Mouse (Mus musculus): Measurements from ENCODE around the gene Mrpl49.
"Not testable (repeated sequence)": the region's sequence is repeated elsewhere in the genome, so short reads cannot be mapped to it uniquely, and the experiment has no call there.

Gene Mrpl49

DNA sequence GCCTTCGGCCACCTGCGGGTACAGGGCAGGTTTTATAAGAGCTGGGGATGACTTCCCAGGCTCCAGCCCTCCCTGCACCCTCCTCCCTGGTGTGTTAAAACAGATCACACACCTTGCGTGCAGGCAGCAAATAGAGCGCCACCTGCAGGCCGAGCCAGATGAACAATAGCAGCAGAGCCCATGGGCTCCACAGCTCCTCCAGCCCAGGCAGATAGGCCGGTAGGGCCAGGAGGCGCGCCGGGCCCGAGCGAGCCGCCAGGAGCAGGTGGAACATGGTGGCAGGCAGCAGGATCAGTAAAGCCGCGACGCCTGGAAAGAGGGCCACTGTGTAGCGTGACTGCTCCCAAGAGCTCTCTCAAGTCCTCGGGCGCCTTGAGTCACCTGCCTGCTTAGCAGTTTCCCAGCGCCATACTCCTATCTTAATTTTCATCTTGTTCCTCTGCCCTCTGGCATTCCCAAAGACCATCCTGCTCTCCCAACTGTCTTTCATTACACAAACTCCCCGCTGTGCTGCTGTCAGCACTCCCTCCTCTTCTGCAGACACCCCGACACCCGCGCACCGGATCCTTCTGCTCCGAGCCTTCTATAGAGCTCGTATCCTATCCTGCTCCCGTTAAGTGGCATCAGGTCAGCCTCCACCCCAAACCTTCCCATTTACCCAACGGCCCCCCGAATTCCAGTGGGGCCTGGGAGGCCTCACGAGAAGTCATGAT is 9.6 kb upstream of the Mrpl49 start:
- DNase-seq, result peak; percentile 89

DNA sequence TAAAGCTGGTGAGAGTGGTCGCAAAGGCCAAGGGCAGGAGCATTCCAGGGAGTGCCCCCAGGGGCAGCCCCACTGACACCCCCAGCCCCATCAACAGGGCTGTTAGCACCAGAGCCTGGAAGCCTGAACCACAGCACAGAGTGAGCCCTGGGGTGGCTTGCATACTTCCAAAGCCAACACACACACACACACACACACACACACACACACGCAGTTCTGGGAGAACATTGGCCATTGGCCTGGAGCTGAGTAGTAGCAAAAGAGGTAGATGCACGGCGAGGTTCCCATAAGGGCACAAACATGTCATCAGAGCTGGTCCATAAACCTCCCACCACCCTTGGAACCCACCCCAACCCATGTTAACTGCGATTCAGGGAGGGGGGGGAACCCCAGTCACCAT is 9.0 kb upstream of the Mrpl49 start:
- DNase-seq, result no peak

DNA sequence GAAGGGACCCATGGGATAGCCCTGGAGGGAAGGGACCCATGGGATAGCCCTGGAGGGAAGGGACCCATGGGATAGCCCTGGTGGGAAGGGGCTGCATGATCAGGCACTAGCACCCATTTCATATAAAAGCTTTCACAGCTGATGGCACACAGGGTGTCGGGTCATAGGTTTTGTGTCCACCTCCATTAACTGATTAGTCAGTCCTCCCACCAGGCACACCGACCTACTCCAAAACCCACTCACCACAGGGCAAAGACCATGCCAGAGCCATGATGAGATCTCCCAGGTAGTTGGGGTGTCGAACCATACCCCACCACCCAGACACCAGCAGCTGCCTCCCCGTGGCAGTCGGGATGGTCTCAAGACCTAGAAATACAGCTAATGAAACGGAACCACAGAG is 5.5 kb upstream of the Mrpl49 start:
- no peak for DNase-seq

DNA sequence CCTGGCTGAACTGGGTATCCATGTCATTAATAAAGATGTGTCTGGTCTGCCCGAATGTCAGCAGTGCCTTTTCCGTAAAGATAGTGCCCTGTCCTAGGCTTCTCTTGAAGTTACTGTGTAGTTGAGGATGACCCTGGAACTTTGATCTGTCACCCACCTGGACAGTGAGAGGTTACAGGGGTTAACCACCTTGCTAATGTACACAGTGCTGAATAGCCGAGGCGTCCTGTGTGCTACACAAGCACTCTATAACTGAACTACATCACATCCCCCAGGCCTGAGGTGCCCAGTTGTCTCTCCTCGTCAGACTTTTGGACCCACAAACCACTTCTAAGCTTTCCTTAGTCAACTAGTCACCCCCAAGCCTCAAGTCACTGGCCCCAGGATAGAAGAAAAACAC is 4.8 kb upstream of the Mrpl49 start:
- no peak for DNase-seq

DNA sequence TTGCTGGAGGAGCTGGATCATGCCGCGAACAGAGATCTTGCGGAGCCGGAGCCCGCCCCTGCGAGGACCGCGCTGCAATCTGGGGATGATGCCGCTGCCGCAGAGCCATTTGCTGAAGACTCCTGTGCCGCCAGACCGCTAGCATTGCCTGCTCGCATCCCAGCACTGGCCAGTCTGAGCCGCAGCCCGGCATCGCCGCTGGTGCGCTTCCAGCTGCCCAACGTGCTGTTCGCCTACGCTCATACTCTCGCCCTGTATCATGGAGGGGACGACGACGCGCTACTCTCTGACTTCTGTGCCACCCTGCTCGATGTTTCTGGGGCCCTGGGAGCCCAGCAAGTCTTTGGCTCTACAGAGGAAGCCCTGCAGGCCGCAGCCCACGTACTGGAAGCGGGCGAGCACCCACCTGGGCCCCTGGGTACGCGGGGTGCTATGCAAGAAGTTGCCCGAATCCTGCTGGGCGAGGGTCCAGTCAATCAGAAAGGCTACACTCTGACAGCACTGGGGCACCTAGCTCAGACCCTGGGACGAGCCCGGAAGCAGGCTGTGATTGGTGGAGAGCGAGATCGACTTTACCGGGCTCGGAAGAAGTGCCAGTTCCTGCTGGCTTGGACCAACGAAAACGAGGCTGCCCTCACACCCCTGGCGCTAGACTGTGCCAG is 4.2 kb upstream of the Mrpl49 start:
- peak; percentile 73 for DNase-seq

DNA sequence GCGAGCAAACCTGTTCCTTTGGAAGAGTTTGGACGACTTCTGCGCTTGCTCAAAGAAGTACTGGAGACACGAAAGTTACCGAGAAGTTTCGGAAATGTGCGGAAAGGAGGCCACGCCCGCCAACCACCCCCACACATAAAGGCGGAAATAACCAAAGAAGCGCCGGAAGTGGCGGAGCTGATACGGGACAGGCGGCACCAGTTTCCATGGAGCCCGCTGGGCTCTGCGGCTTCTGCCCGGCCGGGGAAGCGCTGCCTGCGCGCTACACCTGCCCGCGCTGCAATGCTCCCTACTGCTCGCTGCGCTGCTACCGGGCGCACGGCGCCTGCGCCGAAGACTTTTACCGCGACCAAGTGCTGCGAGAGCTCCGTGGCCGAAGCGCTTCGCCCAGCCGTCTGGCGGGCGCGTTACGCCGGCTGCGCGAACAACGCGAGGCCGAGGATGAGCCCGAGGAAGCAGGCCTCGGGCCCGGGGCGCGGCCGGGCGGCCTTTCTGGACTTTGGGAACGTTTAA is 3.5 kb upstream of the Mrpl49 start, which contains the start of gene Znhit2:
Gene Znhit2, plus strand, starts transcription at position 172 of the 513 bp plus-strand sequence.
- DNase-seq, result peak; percentile 96

DNA sequence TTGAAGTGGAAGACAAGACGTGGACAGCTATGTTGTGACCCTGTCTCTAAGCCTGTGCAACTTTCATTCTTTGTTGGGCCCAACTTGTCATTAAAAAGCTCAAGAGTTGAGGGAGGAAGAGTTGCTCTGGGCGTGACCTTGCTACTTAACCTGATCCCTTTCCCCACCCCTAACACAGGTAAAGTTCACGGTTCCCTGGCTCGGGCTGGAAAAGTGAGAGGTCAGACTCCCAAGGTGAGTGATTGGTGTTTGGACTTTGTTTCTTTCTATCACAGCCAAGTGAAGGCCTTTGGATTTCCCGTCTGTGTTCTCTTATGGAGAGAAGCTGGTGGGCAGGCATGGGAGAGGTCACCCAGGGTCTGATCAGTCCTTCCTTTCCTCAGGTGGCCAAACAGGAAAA is 1.4 kb upstream of the Mrpl49 start:
- no peak for DNase-seq

DNA sequence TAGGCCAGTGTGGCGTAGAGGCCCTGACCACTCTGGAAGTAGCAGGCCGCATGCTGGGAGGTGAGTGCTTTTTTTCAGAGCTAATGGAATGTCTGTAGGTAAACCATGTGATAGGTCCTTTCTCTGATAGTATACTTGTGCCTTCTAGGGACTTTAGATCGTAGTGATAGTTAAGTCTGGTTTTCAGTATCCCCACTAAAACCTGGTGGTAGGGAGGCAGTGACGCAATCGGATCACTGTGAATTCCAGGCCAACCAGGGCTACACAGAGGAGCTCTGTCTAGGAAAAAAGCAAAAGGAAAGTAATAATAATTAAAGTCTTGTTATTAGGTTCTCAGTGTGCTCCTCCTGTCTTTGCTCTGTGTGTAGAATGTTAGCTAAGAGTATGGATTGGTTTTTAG is 928 bp upstream of the Mrpl49 start:
- no peak for DNase-seq

DNA sequence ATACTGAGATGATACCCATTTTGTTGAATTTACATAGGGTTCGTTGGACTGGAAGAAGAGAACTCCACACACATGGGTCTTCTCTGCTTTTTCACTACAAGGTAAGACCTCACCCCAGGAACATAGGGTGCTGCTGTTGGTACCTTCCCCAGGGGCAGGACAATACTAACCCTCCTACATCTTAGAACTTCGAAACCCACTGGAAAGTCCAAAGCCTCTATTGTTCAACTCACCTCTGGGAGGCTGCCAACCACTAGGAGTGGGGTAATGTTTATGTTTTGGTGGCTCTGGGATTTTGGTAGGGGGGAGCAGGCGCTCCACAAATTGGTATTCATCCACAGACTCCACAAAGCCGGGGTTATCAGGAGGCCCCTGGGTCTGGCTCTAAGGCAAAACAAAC is 889 bp downstream of the Mrpl49 start:
- no peak for DNase-seq

DNA sequence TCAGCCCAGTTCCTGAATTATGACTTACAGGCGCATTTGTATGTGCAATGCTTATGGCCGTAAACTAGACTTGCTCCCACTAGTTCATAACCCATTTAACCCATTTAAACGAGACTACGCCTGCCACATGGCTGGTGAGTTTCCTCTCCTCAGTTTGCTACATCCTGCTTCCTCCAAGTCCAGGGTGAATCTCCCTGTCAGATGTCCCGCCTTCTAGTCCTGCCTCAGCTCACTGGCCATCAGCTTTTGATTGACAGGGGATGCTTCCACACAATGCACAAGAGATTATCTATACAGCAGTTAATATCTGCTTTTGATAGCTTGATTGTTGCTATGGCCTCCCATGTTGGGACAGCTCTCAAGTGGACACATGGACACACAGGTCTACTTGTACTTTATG is 3.3 kb downstream of the Mrpl49 start:
- DNase-seq, result no peak

DNA sequence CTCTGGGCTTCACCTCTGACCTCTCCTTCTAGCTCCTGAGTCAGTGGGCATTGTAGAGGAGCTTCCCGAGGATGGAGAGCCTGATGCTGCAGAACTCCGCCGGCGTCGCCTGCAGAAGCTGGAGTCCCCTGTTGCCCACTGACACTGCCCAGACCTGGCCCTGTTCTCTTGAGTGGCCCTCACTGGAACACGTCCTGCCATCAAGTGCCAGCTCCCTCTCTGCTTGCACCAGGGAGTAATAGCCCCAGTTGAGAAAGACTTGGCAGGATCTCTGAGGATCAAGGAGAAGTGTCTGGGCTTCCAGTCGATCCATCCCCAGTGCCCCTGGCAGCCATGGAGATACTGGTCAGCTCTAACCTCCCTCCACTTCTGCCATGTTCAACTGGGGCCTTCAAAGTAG is 5.1 kb downstream of the Mrpl49 start:
- DNase-seq, result no peak

DNA sequence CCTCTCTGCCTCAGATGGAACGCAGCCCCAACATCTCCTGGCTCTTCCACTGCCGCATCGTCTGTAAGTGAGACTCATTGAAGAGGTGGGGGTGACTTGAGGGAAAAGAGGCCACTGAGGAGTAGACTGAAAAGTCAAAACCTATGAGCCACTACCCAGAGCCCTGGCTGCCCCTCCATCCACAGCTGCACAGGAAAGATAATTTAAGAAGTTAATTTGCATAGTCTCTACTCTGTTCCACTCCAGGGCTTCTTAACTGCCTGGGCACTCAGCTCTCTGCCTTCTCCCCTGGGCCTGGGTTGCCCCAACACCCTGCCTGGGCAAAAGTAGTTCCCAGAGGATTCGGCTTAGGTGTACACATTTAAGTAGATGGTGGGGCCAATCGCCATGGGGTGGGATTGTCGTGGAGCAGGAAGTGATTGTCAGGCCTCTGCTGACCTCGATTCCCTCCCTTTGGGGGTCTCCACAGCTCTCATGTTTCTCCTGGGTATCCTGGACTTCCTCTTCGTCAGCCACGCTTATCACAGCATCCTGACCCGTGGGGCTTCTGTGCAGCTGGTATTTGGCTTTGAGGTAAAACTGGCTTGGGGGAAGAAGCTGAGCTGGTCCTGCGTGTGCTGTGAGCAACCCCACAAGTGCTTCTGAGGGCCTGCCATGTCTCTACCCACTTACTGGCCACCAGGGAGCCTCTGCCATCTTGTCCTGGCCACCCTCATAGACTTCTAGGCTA is 8.7 kb downstream of the Mrpl49 start:
- no peak for DNase-seq

DNA sequence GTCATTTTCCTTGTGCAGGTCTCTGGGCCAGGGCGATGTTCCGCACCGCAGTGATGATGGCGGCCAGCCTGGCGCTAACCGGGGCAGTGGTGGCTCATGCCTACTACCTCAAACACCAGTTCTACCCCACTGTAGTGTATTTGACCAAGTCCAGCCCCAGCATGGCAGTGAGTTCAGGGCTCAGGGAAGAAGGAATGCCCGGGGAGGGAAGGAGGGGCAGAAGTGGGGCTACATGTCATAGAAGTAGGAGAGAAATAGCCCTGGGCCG is 9.8 kb downstream of the Mrpl49 start:
- DNase-seq, result no peak

DNA sequence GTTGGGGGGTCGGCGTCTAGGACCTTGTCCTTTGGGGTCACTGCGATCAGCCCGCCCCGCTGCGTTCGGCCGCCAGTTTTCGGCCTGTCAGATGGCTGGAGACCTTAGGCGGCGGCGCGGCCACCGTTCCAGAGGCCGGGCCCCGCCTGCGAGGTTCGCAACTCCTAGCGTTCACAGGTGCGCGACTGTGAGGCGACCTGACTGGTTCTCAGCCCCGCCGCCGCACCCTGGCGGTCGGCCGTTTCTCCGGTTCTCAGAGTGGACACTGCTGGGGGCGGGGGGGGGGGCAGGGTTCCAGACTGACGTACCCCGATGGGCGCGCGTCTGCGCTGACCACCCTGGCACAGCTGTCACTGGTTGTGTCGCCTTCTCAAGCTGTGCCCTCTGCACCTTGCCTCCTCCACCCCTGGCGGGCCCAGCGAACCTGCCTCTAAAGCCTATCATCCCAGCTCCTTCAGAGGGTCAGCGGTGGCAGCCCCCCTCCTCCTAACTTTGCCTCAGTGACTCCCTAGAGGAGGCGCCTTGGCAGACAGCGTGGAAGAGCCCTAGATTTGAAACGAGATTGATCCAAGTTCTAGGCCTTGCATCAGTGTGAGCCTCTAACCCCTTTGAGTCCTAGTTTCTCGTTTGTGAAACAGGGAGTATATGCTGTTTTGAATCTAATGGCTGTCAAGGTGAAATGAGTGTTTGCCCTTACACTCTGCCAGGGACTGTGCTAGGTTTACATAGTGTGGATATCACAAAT is 10.3 kb downstream of the Mrpl49 start:
- no peak for DNase-seq

DNA sequence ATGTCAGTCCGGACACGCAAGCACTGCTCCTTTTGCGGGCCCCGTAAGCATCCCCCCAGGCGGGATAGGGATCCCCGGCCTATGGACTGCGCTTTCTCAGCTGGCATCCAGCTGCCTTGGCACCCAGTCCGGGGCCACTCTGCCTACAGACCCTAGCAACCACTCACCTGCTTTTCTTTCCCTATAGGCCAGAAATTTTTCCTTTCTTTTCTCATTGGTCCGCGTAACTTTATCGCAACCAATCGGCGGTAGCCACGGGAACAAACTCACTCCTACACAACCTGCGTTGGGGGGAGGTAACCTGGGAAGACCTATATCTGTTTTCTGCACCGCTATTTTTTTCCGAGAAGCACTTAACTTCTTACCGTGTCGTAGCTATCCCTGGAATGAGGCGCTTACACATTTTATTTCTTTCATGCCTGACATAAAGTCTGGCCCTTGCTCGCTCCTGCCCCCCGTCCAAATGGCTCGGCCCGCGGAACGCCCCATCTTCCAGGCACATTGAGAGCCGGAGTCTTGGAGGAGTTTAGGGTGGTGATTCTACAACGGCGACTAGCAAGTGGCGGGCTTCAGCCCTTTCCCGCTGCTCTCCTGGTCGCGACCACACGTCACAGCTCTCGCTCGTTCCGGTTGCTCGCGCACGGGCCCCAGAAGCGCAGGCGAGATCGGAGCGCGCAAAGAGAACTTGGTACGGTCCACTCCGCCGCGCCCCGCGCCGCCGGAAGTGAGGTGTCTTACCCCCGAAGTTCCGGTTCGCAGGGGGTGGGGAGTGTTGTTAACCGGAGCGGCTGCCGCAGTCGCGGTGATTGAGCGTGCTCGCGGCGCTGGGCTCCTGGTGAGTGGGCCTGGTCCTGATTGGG is 11.1 kb downstream of the Mrpl49 start, which contains the start of gene Syvn1:
Gene Syvn1, plus strand, starts transcription at position 283 of the 860 bp plus-strand sequence.
- DNase-seq, result peak; percentile 93

DNA sequence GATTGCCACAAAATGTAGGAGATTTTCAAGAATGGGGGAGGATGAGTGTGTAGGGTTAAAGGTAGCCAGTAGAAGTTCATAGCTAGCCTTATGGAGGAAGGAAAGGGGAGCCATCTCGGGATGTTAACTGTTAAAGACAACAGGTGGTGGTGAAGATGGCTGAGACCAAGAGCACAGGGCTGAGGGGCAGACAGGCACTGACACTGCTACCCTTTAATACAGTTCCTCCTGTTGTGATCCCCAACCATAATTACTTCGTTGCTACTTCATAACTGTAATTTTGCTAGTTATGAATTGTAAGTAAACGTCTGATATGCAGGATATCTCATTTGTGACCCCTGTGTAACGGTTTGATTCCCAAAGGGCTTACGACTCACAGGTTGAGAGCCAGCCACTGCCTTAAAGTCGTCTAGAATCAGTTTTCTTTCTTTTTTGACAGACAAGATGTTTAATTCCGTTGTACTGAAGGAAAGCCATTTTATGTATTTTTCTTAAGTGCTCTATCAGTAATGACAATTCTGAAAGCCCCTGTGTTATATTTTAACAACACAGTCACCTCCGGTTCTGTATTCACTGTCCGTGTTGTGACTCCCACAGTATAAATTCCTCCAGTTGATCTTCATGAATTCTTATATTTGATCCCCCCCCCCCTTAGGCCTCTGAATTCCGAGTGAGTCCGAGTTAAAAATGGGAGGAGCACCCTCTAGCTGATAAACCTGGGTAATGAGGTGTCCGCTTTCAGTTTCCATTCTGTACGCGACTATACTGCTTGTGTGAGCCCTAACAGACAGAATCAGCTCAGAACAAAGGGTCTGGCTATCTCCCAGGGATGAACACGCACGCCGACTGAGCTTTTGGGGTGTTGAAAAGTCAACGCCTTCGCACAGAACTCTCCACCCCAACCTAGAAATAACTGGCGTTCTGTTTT is 12.0 kb downstream of the Mrpl49 start:
- DNase-seq, result no peak

DNA sequence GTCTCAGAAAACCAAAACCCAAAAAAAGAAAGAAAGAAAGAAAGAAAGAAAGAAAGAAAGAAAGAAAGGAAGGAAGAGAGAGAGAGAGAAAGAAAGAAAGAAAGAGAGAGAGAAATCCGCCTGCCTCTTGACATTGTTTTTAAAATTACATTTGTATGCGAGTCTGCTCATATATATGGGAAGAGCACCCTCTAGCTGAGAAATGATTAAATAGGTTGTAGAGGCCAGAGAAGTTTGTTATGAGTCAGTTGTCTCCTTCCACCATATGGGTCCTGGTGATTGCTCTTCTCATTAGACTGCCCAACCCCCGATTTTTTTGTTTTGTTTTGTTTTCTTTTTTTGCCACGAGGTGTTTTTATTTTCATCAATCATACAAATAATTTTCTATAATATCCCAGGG is 13.5 kb downstream of the Mrpl49 start:
- not testable (repeated sequence) for DNase-seq

DNA sequence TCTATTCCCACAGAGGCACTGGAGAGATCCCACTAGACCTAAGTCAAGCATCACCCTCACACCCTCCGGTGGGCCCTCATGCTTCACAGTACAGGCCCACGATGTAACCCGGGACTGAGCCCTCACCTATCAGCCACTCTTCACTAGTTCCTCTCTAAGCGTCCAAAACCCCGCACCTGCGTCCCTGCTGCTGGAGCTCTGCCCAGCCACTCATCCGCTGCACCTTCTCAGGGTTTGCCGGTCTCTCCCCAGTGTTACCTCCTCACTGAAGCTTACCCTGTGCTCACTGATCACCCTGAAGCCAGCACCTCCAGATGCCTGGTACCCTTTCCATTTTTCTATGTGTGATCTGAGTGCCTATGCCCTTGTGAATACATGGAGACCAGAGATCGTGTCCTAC is 15.3 kb downstream of the Mrpl49 start:
- DNase-seq, result no peak

DNA sequence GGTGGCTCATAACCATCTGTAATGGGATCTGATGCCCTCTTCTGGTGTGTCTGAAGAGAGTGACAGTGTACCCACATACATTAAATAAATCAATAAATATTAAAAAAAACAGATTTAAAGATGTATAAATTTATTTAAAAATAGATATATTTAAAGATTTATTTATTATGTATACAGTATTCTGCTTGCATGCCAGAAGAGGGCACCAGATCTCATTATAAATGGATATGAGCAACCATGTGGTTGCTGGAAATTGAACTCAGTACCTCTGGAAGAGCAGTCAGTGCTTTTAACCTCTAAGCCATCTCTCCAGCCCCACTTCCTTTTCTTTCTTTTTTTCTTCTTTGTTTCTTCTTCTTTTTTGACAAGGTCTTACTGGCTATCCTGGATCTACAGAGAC is 17.6 kb downstream of the Mrpl49 start:
- DNase-seq, result no peak

DNA sequence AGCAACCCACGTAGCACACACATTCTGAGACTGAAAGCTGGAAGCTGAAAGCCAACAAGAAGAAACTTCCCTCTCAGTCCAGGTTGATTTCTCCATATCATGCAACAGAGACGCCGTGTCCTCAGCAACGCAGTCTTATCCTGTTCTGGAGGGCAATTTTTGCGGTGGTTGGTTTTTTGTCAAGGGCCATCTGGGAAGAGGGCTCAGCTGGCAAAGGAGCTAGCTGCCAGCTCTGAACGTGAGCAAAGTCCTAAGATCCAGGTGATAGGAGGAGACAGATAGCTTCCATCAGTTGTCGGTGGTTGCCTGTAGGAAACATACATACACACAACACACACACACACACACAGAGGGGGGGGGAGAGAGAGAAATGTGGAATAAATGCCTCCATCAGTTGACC is 19.3 kb downstream of the Mrpl49 start:
- no peak for DNase-seq

DNA sequence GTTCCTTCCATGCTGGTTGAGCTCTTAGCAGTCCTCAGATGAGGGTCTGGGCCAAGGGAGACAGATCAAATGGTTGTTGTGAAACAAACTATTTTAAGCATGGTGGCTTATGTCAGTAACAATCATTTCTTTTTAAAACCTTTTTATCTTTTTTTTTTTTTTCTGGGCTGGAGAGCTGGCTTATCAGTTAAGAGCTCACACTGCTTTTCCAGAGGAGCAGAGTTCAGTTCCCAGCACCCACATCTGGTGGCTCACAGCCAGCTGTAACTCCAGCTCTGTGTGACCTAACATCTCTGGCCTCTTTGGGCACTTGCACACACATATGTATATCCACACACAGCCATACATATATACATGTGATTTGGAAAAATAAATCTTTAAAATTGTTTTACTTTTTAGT is 19.9 kb downstream of the Mrpl49 start:
- no peak for DNase-seq

Measured in kidney, postnatal 10 days (tissue).